Mouse (Mus musculus) liver, postnatal 0 days (tissue): ENCODE measurements around the gene Inpp4b.

Experiments
- CTCF ChIP-seq: sonication (generic); IDR thresholded peaks from 2 replicates; pipeline ENCODE4 v1.5.1; 2016; ENCODE audit warnings: antibody characterized with exemption, low read depth
- EP300 ChIP-seq: IDR thresholded peaks from 2 replicates; pipeline ENCODE4 v1.6.1; 2016; ENCODE audit warnings: antibody characterized with exemption, low read depth, mild to moderate bottlenecking

- TF ChIP-seq CTCF (no peak), EP300 (no peak)
Measured at GRCm38 (mm10) chr8:81847929-81848328, 505.6 kb downstream of the Inpp4b start.
